Mouse (Mus musculus) T-cell, adult 2 months (primary cell): ENCODE results near the gene Camk2d.

Experiments
- DNase-seq: peaks from one replicate; pipeline ENCODE4 v3.0.0; 2022; ENCODE audit warnings: low spot score

Camk2d gene

GRCm38 (mm10) chr3:126746148-126746803, 150.2 kb downstream of the Camk2d start:
- DNase-seq = no peak

DNA sequence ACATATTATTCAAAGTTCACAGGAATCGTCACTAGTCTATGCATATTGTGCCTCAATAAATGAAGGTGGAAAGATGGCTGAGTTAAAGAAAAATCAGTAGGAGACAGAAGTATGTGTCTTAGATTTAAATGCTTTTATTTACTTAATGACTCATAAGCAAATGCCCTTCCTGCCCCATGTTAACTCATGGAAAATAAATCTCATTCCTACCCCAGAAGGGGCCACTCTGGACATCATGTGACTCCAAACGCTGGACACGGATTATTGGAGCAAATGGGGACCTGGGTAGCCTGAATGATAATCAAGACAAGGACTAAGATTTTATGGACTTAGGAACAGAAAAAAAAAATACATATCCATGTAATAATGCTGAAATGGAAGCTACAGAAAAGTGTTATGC, 151.5 kb downstream of the Camk2d start:
- DNase-seq = no peak

GRCm38 (mm10) chr3:126751377-126752098, 155.4 kb downstream of the Camk2d start:
- no peak for DNase-seq

DNA sequence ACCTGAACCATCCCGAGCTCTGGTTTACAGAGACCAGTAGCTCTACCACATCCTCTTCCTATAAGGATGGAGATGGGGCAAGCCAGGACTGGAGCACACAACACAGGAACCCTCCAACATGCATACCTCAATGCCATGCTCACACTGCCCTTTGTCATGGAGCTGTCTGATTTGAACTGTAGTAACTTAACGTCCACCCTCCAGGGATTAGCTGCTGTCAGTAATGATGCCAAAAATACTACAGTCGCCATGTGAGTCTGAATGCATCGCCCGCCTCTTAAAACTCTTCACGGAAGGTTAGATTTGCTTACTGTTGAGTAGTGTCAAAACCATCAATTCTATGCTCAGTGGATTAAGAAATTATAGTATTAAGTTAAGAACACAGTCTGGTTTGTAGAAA, 156.9 kb downstream of the Camk2d start:
- DNase-seq = no peak

DNA sequence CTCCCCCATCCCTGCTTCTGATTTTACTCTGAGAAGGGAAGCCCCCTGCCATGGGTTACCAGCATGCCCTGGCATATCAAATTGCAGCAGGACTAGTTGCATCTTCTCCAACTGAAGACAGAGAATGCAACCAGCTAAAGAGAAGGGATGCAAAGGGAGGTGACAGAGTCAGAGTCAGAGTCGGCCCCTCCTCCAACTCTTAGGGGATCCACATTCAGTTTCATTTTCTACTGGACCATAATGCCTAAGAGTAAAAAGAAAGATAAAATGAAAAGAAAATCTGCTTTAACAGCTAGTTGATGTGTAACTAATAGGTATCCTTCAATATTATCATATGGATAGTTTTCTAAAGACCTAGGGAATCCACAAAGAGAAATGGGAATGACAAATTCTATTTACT, 162.3 kb downstream of the Camk2d start:
- DNase-seq = no peak

DNA sequence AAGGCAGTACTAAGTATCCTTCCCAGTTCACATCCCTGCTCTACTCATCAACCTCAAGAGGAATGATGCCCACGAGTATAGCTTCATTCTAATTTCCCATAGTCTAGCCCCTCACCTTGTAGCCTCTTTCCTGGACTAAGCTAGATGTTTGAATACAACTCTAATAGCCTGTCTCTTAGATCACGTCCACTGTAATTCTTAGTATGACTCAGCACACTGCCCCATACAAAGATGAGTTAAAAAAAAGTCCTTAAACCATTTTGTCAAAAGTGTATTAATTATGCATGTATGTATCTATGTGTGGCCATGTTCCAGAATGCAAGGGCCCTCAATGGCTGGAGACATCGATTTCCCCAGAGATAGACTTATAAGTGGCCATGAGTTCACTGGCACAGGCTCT, 164.5 kb downstream of the Camk2d start:
- DNase-seq = no peak

GRCm38 (mm10) chr3:126764745-126765144, 168.6 kb downstream of the Camk2d start:
- no peak for DNase-seq

- DNase-seq = no peak
Measured at GRCm38 (mm10) chr3:126770056-126770455, 174.0 kb downstream of the Camk2d start.

- DNase-seq = no peak
Measured at GRCm38 (mm10) chr3:126771032-126771431, 174.9 kb downstream of the Camk2d start.

- DNase-seq = peak; percentile 71
Measured at GRCm38 (mm10) chr3:126771541-126771940, 175.4 kb downstream of the Camk2d start.

DNA sequence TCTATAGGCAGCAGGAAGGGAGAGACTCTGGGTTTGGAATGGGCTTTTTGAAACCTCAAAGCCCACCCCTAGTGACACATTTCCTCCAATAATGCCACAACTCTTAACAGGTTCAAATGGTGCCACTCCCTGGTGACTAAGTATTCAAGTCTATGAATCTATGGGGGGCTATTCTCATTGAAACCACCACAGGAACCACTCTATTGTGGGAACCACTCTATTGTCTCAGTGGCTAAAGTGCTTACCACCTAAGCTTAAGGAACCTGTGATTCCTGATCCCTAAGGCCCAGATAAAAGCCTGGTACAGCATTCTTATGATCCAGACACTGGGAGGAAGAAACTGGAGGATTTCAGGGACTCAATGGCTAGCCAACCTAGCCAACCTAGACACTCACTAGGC, 179.9 kb downstream of the Camk2d start:
- no peak for DNase-seq

DNA sequence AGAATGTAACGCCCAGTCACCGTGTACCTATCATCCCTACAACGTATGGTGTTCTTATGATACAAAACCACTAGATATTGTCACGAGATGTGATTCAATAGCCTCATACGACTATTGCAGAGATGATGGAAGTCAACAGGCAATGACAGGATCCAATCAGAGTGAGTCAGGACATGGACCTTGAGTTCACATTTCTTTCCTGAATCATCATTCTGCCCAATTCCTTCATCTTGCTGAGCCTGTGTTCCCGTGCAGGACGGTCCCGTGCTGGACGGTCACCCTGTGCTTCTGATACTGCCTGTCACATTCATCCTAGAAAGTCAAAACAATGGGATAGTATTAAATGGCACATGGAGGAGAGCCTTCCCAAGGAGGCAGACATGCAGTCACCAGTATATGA, 181.0 kb downstream of the Camk2d start:
- no peak for DNase-seq

- DNase-seq = no peak
Measured at GRCm38 (mm10) chr3:126777879-126778278, 181.8 kb downstream of the Camk2d start.

GRCm38 (mm10) chr3:126780014-126780615, 184.0 kb downstream of the Camk2d start:
- DNase-seq = no peak

DNA sequence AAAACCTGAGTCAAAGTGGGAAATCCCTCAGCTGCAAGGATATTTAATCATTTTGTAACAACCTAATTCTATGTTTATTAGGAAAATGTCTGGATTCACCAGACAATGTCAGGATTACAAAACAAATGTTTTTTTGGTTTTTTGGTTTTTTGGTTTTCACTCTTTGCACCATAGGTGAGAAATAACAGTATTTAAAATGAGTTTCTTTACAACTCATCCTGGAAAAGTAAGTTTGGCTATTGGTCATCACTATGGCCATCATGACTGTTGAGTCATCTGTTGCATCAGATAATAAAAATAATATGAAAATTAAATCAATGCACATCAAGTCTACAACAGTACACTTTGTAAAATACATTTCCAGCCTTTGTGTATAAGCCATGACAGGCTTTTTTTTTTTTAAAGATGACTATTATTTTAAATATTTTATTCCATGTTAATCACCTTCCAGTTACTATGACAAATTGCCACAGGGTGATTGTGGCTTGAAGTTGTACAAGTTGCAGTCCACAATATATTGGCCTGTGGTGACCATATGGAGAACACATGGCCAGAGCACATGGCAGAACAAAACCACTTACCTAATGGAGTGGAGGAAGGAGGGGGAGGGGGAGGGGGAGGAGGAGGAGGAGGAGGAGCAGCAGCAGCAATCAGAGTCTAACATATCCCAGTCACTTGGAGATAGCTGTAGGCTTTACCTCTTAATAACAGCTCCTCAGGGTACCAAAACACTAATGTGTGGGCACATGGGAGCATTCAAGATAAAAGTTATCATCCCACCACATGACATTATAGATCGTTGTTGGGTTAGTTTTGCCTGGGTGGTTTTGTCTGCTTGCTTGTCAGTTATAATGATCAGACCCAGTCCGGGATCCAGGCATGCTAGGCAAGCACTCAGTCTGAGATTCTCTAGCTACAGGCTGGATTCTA, 197.2 kb downstream of the Camk2d start:
- no peak for DNase-seq

- no peak for DNase-seq
Measured at GRCm38 (mm10) chr3:126795904-126796303, 199.8 kb downstream of the Camk2d start.

DNA sequence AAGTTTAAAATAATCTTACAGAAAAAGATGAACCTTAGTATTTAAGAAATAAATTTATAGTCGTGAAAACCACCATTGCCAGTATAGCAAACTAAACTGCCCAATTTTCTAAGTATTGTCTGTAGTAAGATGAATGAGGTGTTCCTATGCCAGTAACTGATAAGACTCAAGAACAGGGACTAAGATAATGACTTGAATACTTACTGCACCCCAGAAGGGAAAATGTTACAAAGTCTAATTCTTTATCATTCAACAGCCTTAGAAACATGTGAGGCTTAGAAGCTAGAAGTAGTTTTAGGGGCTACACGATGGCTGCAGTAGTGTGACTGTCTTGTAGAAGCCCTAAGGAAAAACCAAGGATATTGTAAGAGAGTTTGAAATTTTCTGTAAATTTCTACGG, 200.9 kb downstream of the Camk2d start:
- no peak for DNase-seq

DNA sequence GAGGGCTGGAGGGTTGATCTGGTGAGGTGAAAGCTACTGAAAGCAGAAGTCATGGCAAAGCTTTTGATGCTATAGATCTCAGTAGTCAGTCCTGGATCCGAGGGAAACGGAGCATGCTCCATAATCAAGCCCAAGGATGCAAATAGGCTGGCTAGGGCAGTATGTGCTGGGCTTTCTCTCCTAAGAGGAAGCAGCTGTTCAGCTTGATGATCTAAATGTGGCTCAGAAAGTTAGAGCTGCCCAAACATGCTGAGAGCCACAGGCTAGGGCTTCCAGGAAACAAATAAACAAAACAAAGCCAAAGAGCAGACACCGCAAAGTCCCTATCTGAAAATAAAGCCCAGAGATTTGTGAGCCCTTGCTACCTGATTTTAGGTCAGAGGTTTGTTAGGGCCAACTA, 201.7 kb downstream of the Camk2d start:
- no peak for DNase-seq

GRCm38 (mm10) chr3:126802988-126803387, 206.9 kb downstream of the Camk2d start:
- DNase-seq = no peak

GRCm38 (mm10) chr3:126804968-126805367, 208.9 kb downstream of the Camk2d start:
- no peak for DNase-seq

DNA sequence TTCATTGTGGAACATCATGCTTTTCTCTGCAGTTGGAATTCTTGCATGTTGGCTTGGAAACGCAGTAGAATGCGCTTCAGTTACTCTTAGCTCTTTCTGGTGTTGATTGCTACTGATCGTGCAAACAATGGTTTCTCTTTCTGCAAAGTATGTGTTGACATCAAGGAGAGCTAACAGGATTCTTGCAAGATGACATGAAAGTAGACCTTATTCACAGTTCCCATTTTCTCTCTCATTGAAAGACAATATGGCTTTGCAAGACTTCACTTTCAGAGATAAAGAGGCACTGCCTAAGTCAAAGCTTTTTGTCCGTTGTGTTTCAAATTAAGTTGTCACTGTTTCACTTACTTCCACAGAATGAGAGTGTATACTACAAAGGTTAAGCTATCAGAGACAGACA, 210.0 kb downstream of the Camk2d start:
- no peak for DNase-seq

- DNase-seq = no peak
Measured at GRCm38 (mm10) chr3:126809915-126810314, 213.8 kb downstream of the Camk2d start.
